Mouse (Mus musculus) heart, embryonic 11.5 days (tissue): ENCODE measurements around the gene Cbfa2t2. TPM values are rescaled to one million over a fixed set of nuclear protein-coding genes. Genes with fewer than 3 reads are reported as not detected.

Experiments
- ATAC-seq: fragments of 200-750 bp; cut with Nextera tagmentation; replicated peaks from 2 replicates; pipeline ENCODE4 v1.8.0; 2017; ENCODE audit warnings: moderate library complexity; ENCODE audit not compliant: insufficient number of reproducible peaks, low FRiP score, low TSS enrichment
- H3K27ac ChIP-seq: fragments of 300-500 bp; sonication (generic); 2 replicates; pipeline ENCODE4 v1.5.1; 2014; ENCODE audit warnings: mild to moderate bottlenecking, low read depth, low read length
- H3K27me3 ChIP-seq: fragments of 300-500 bp; sonication (generic); 2 replicates; pipeline ENCODE4 v1.6.1; 2014; ENCODE audit warnings: mild to moderate bottlenecking, low read length, mixed read lengths; ENCODE audit not compliant: control insufficient read depth, insufficient read depth
- H3K36me3 ChIP-seq: fragments of 300-500 bp; sonication (generic); 2 replicates; pipeline ENCODE4 v1.6.1; 2014; ENCODE audit warnings: mild to moderate bottlenecking, low read length, moderate library complexity, mixed read lengths; ENCODE audit not compliant: control insufficient read depth, insufficient read depth
- H3K4me1 ChIP-seq: fragments of 300-500 bp; sonication (generic); 2 replicates; pipeline ENCODE4 v1.6.1; 2014; ENCODE audit warnings: low read length; ENCODE audit not compliant: control insufficient read depth, insufficient read depth
- H3K4me2 ChIP-seq: fragments of 300-500 bp; sonication (generic); 2 replicates; pipeline ENCODE4 v1.6.1; 2014; ENCODE audit warnings: mild to moderate bottlenecking, moderate library complexity
- H3K4me3 ChIP-seq: fragments of 300-500 bp; sonication (generic); 2 replicates; pipeline ENCODE4 v1.5.1; 2014; ENCODE audit warnings: low read depth, low read length
- H3K9ac ChIP-seq: fragments of 300-500 bp; sonication (generic); 2 replicates; pipeline ENCODE4 v1.6.1; 2014; ENCODE audit warnings: mild to moderate bottlenecking, low read depth, low read length, moderate library complexity
- H3K9me3 ChIP-seq: fragments of 300-500 bp; sonication (generic); replicated peaks from 2 replicates; pipeline ENCODE4 v1.6.1; 2016; ENCODE audit warnings: low read length; ENCODE audit not compliant: control insufficient read depth
- WGBS: fragments of 180-500 bp; shearing (Covaris S2); extraction: QIAGEN DNeasy Blood & Tissue Kit; methylation state at CpG from one replicate; pipeline ENCODE4 v1.1.7; 2014; ENCODE audit not compliant: insufficient replicate concordance; 5-methylcytosine and 5-hydroxymethylcytosine counted together
- polyA plus RNA-seq: library from polyadenylated mRNA; unstranded; fragments of >200 nt; fragmentation: Nextera tagmentation; extraction: Ambion mirVana; gene quantifications from 2 replicates; pipeline ENCODE4 v1.2.1, GENCODE M21; 2014

The Cbfa2t2 gene
- polyA plus RNA-seq, 1 experiment from 2014 or later: 31.2 TPM

DNA sequence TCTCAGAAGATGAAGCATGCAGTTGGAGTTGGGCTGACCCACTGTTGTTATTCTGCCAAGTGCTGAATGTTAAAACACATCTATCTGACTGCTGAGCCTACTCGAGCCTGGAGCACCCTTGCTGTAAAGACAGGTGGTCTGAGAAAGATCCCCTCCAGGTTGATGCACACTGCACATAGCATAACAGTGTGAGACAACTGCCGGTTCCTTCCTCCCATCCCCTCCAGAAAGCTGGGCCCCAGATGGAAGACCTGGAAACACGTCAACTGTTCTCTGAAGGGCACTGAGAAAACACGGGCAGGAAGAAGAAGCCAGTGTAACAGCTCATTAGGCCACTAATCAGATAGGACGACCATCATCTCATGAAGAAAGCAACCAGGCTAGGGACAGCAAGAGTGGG is 62.3 kb downstream of the Cbfa2t2 start:
- H3K36me3 ChIP-seq: 0 out of 2 replicates have a peak, but pooled peaks cover 2% of the 10 kb centered on the region
- no peak overlapping the region for H3K4me3 ChIP-seq
- peaks cover 5% of the 10 kb centered on the region; the same call in 1 of the 2 replicates for H3K4me1 ChIP-seq
- no peak overlapping the region for H3K27ac ChIP-seq
- H3K9ac ChIP-seq: no peak overlapping the region
- 45% methylated on average over 5 of the region's 5 CpGs for WGBS
- no peaks in the 10 kb centered on the region for H3K27me3 ChIP-seq
- H3K4me2 ChIP-seq: no peak overlapping the region
- H3K9me3 ChIP-seq: no peaks in the 10 kb centered on the region
- no peak for ATAC-seq

DNA sequence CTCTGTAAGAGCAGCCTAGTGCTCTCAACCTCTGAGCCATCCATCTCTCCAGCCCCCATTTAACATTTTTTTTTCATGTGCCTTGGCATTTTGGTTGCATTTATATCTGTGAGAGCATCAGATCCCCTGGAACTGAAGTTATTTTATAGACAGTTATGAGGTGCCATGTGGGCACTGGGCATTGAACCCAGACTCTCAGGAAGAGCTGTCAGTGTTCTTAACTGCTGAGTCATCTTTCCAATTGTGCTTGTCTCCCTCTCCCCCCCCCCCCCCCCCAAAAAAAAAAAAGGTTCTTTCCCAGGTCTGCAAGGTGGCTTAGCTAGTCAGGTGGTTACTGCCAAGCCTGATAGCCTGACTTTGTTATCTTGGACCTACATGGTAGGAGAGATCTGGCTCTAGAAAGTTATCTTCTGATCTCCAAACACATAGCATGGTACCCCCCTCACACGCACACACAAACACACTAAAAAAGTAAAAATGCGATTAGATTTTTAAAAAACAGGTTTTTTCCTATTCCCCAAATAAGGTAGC is 63.5 kb downstream of the Cbfa2t2 start:
- H3K4me3 ChIP-seq: no peak overlapping the region
- H3K9ac ChIP-seq: no peak overlapping the region
- H3K9me3 ChIP-seq: no peaks in the 10 kb centered on the region
- ATAC-seq: no peak
- H3K27me3 ChIP-seq: no peaks in the 10 kb centered on the region
- 86% methylated on average over 2 of the region's 2 CpGs for WGBS
- H3K27ac ChIP-seq: no peak overlapping the region
- peaks cover 5% of the 10 kb centered on the region; the same call in 1 of the 2 replicates for H3K4me1 ChIP-seq
- H3K4me2 ChIP-seq: no peak overlapping the region
- H3K36me3 ChIP-seq: 0 out of 2 replicates have a peak, but pooled peaks cover 2% of the 10 kb centered on the region

GRCm38 (mm10) chr2:154500758-154501157 is 64.5 kb downstream of the Cbfa2t2 start:
- peaks cover 5% of the 10 kb centered on the region; the same call in 1 of the 2 replicates for H3K4me1 ChIP-seq
- no peak overlapping the region for H3K27ac ChIP-seq
- 94% methylated on average over 3 of the region's 3 CpGs for WGBS
- no peak for ATAC-seq
- H3K9me3 ChIP-seq: no peaks in the 10 kb centered on the region
- no peak overlapping the region for H3K4me2 ChIP-seq
- 0 out of 2 replicates have a peak, but pooled peaks cover 2% of the 10 kb centered on the region for H3K36me3 ChIP-seq
- H3K4me3 ChIP-seq: no peak overlapping the region
- no peaks in the 10 kb centered on the region for H3K27me3 ChIP-seq
- no peak overlapping the region for H3K9ac ChIP-seq

- Histone ChIP-seq H3K27me3 (no peaks in the 10 kb centered on the region), H3K9ac (no peak overlapping the region), H3K36me3 (peaks cover 6% of the 10 kb centered on the region; the same call in 1 of the 2 replicates), H3K27ac (no peak overlapping the region), H3K4me2 (no peak overlapping the region), H3K9me3 (no peaks in the 10 kb centered on the region), H3K4me1 (no peaks in the 10 kb centered on the region), H3K4me3 (no peak overlapping the region)
- ATAC-seq: no peak
- WGBS: 85% methylated on average over 2 of the region's 2 CpGs
These were observed 70.8 kb downstream of the Cbfa2t2 start for GRCm38 (mm10) chr2:154507076-154507475.

DNA sequence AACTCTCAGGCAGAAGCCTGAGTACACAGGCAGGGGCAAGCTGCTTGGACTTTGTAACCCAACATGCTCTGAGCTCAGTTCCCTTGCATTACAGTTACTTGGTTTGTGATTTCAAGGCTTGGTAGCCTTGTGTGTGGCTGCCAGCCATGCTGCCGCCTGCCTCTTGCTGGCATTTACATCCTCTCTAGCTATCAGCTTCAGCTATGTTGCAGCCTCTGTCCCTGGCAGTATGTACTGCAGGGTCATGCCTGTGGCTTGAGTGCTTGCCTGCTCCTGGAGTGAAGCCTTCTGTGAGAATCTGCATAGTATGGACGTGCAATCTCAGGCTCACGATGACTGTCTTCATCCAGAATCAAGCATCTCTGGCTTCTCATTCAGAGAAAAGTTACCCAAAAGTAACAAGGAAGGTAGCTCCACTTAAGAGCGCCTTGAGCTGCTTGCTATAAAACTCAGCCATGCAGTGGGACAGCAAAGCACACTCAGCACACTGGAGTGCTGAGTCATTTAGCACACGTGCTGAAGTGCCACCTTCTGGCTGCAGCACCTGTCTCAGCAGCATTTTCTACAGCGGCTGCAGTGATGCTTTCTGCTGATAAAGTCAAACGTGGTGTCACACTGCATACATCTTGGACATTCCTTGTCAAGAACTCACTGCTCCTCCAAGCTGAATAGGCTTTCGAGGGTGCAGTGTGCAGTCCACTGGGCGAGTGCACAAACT is 71.4 kb downstream of the Cbfa2t2 start:
- Histone ChIP-seq H3K9ac (no peak overlapping the region), H3K27me3 (no peaks in the 10 kb centered on the region), H3K4me3 (no peak overlapping the region), H3K27ac (no peak overlapping the region), H3K4me1 (no peaks in the 10 kb centered on the region), H3K36me3 (peaks cover 6% of the 10 kb centered on the region; the same call in 1 of the 2 replicates), H3K9me3 (no peaks in the 10 kb centered on the region), H3K4me2 (no peak overlapping the region)
- no peak for ATAC-seq
- 61% methylated on average over 9 of the region's 9 CpGs for WGBS

- Histone ChIP-seq H3K36me3 (peaks cover 5% of the 10 kb centered on the region; the same call in 1 of the 2 replicates), H3K9me3 (no peaks in the 10 kb centered on the region), H3K9ac (no peak overlapping the region), H3K4me3 (no peak overlapping the region), H3K4me1 (no peaks in the 10 kb centered on the region), H3K4me2 (no peak overlapping the region), H3K27ac (no peak overlapping the region), H3K27me3 (no peaks in the 10 kb centered on the region)
- 89% methylated on average over 4 of the region's 4 CpGs for WGBS
- no peak for ATAC-seq
These were observed 72.2 kb downstream of the Cbfa2t2 start for GRCm38 (mm10) chr2:154508450-154508849.

DNA sequence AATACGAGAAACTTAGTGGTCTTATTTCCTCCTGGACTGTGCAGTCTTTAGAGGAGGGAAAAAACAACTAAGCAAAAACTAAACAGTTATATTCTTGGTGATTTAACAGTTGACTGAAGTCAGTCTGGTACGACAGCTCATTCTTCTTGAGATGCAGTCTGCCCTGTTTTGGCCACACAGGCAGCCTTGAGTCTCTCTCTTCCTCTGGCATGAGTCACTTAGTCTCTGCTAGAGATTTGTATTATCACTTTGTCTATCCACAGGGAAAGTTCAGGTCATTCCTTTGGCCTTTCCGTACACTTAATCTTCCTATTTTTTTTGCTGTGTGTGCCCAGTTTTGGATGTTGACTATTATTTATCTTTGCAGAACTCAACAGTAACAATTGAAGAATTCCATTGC is 73.9 kb downstream of the Cbfa2t2 start:
- Histone ChIP-seq H3K4me1 (no peaks in the 10 kb centered on the region), H3K36me3 (peaks cover 5% of the 10 kb centered on the region; the same call in 1 of the 2 replicates), H3K9ac (no peak overlapping the region), H3K4me3 (no peak overlapping the region), H3K27me3 (no peaks in the 10 kb centered on the region), H3K27ac (no peak overlapping the region), H3K4me2 (no peak overlapping the region), H3K9me3 (no peaks in the 10 kb centered on the region)
- no peak for ATAC-seq
- WGBS: 76% methylated on average over 3 of the region's 3 CpGs

- H3K4me1 ChIP-seq: no peaks in the 10 kb centered on the region
- H3K27me3 ChIP-seq: no peaks in the 10 kb centered on the region
- H3K9me3 ChIP-seq: no peaks in the 10 kb centered on the region
- H3K4me3 ChIP-seq: no peak overlapping the region
- WGBS: 83% methylated on average over 3 of the region's 3 CpGs
- H3K4me2 ChIP-seq: no peak overlapping the region
- H3K27ac ChIP-seq: no peak overlapping the region
- H3K36me3 ChIP-seq: peaks cover 4% of the 10 kb centered on the region; the same call in 1 of the 2 replicates
- no peak overlapping the region for H3K9ac ChIP-seq
- ATAC-seq: no peak
These were observed 80.7 kb downstream of the Cbfa2t2 start for GRCm38 (mm10) chr2:154516944-154517343.
